Mouse (Mus musculus): Measurements from ENCODE around the gene Ccdc188.

- TF ChIP-seq CTCF (IDR thresholded peaks at IDR 0.05; ENCODE audit: low read depth, low read length) (peak; percentile 91), GATA1 (IDR thresholded peaks at IDR 0.05; ENCODE audit: borderline replicate concordance, low read length) (no peak)
These were observed 6.8 kb upstream of the Ccdc188 start for GRCm38 (mm10) chr16:18210701-18211416.
